Mouse (Mus musculus) neutrophil, adult 5-6 weeks (primary cell): ENCODE results near the gene Pitpnm3. TPM values are rescaled to one million over a fixed set of nuclear protein-coding genes. Genes with fewer than 3 reads are reported as not detected.

ENCODE experiments used
- ATAC-seq: fragments of 151-379, 151-347 bp; 2 replicates; pipeline ENCODE4 v1.8.0; 2017; ENCODE audit warnings: mild to moderate bottlenecking, moderate TSS enrichment; ENCODE audit not compliant: insufficient number of reproducible peaks, poor library complexity, low FRiP score, severe bottlenecking; ENCODE audit errors: extremely low read depth
- total RNA-seq: library from RNA; stranded (forward); fragments of 200-1000 nt; gene quantifications from 2 replicates; pipeline ENCODE4 v1.2.3, GENCODE M21; 2017

Pitpnm3 gene
- total RNA-seq, 1 experiment from 2014 or later, result not detected

DNA sequence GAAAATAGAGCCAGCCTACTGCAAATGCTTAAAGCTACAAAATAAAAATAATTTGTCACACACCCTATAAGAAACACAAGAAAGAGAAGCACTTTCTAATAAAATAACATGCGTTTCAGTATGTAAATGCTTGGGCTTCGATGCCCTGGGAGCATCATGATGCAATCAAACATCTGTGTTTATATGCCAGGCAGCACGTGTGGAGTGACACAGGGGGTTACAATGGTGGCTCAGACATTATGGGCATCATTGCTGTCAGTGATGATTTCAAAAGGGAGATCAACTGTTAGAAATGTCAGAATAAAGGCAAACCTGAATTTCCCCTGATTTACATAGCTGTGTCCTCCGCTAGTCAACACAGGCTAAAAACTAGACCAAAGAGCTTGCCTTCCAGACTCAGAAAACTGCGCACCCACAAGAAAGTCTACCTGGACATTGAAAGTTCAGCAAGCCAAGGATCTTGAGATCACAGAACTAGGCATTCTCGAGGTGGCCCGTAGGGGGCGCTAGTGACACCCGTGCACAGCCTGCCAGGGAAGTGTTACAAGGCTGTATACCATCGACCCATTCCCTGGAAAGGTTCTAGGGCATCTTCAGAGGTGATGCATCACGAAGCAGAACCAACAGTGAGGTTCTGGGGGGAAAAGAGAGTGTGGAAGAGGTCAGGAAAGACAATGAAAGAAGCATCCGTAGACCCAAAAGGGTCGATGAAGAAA, 133.3 kb downstream of the Pitpnm3 start:
- ATAC-seq, result no peak

DNA sequence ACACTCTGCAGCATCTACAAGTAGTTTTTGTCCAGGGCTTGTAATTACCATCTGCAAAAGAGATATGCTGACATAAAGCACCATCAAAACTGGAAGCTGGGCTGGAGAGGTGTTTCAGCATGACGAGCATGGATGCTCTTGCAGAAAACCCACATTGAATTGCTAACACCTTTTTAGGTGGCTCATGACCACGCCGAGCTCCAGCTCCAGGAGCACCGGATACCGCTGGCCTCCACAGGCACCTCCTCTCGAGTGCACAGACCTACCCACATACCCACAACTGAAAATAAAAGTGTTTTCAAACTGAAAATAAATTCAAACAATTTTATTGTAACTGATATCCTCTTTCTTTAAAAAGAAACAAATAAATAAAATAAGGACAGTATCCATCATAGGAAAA, 135.4 kb downstream of the Pitpnm3 start:
- ATAC-seq, result no peak

Other genes with a start within 250 kb of the Pitpnm3 start
- not detected in 2 replicates for gene Aipl1, start 98.3 kb downstream of the Pitpnm3 start, total RNA-seq
- not detected in 2 replicates for gene Pimreg, start 93.7 kb downstream of the Pitpnm3 start, total RNA-seq
- gene Gm43951, start 71.1 kb upstream of the Pitpnm3 start, total RNA-seq, result 0.74 and 2.2 TPM in 2 replicates
- gene 4933427D14Rik, start 71.7 kb upstream of the Pitpnm3 start, total RNA-seq, result 19.3 and 25.4 TPM in 2 replicates
- 26.3 and 28.5 TPM in 2 replicates for gene Txndc17, start 71.8 kb upstream of the Pitpnm3 start, total RNA-seq
- 25.2 and 30.3 TPM in 2 replicates for gene Med31, start 79.8 kb upstream of the Pitpnm3 start, total RNA-seq
- 0.23 TPM in 1 of 2 replicates, not detected in the other for gene Slc13a5, start 131.4 kb upstream of the Pitpnm3 start, total RNA-seq
- 37.6 and 44.4 TPM in 2 replicates for gene Xaf1, start 165.9 kb upstream of the Pitpnm3 start, total RNA-seq
- 0.35 TPM in 1 of 2 replicates, not detected in the other for gene Fbxo39, start 178.7 kb upstream of the Pitpnm3 start, total RNA-seq
- not detected in 2 replicates for gene Tekt1, start 226.7 kb upstream of the Pitpnm3 start, total RNA-seq